Mouse (Mus musculus) cortical plate, adult 2 months (tissue): ENCODE results near the gene Rpn1.

Experiments
- CTCF ChIP-seq: fragments of 200-500 bp; IDR thresholded peaks from 2 replicates; pipeline ENCODE4 v1.5.1; 2011; ENCODE audit warnings: mild to moderate bottlenecking, control low read depth, low read length; ENCODE audit not compliant: insufficient read depth; ENCODE audit errors: extremely low read depth
- POLR2A ChIP-seq: fragments of 200-500 bp; IDR thresholded peaks from 2 replicates; pipeline ENCODE4 v1.6.1; 2011; ENCODE audit warnings: mild to moderate bottlenecking, low read length, control low read depth; ENCODE audit not compliant: insufficient read depth; ENCODE audit errors: extremely low read depth

- TF ChIP-seq POLR2A (no peak), CTCF (no peak)
These were observed 41.9 kb upstream of the Rpn1 start for GRCm38 (mm10) chr6:88042336-88042735.
